Mouse (Mus musculus): ENCODE measurements around the gene Selenbp1.
A peak's percentile ranks its signal among the peaks of the same experiment; 100 is the strongest.

The Selenbp1 gene

GRCm38 (mm10) chr3:94984312-94984711 is 51.5 kb downstream of the Selenbp1 start:
- DNase-seq (ENCODE audit: low read depth) = peak; percentile 57

- DNase-seq (ENCODE audit: low read depth) = no peak
These were observed 52.7 kb downstream of the Selenbp1 start for GRCm38 (mm10) chr3:94985513-94985912.

- DNase-seq (ENCODE audit: low read depth) = peak; percentile 92
These were observed 54.7 kb downstream of the Selenbp1 start for GRCm38 (mm10) chr3:94987578-94987977.

GRCm38 (mm10) chr3:94989159-94989761 is 56.4 kb downstream of the Selenbp1 start:
- peak; percentile 71 for DNase-seq (ENCODE audit: low read depth)
